Mouse (Mus musculus): ENCODE results near the gene Ccpg1.

DNA sequence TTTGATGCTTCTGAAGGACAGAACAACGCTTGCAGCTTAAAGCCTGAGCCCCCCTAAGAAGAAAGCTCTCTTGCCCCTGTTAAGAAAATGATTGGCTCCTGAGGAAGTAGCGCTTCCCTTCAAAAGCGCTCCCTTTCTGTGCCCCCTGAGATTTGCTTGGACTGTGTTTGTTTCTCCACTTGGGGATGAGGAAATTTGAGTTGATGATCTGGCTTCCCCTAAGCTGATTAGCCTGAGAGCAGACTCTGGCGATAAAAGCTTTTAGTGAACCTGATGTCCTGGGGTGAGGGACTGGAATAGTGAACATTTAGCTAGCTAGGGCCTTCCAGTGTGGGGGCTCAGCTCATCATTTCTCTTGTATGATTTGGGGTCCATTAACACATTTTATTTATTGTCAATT lies 63.7 kb downstream of the Ccpg1 start:
- no peak for TF ChIP-seq POLR2A (IDR thresholded peaks at IDR 0.05; ENCODE audit: insufficient read depth, low read depth, low read length)
- TF ChIP-seq CTCF (IDR thresholded peaks at IDR 0.05), result no peak

Data from heart, adult 2 months (tissue).